Mouse (Mus musculus): Measurements from ENCODE around the gene Slain2. TPM values are rescaled to one million over a fixed set of nuclear protein-coding genes. Genes with fewer than 3 reads are reported as not detected.
"Not testable (repeated sequence)": the region's sequence is repeated elsewhere in the genome, so short reads cannot be mapped to it uniquely, and the experiment has no call there.

Gene Slain2
- polyA plus RNA-seq, 1 experiment from 2014 or later: 15.2 TPM

DNA sequence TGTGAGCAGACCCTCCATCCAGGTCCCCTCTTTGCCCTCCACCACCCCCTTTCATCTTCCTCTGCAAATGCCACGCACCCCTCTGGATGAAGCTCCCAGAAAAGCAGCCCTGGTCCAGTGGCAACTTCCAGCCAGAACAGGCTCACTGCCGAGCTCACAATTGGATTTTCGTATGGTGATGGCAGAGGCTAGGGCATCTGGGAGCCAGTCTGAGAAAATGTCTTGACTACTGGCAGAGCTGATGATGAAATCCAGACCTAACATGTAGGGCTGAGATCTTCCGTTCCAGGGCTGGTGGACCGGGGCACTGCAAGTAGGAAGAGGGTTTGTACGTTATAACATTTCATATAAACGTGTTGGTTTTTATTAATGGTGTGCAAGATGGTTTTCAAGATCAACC lies 73.7 kb downstream of the Slain2 start:
- no peaks in the 10 kb centered on the region for H3K9me3 ChIP-seq (replicated peaks; ENCODE audit: control insufficient read depth, low read length, poor library complexity, severe bottlenecking)
- H3K27me3 ChIP-seq (ENCODE audit: control insufficient read depth, insufficient read depth, low read depth, low read length): no peaks in the 10 kb centered on the region
- no peak overlapping the region for H3K4me2 ChIP-seq (ENCODE audit: low read length)
- no peak overlapping the region for H3K4me3 ChIP-seq (ENCODE audit: low read depth, low read length)
- no peak overlapping the region for H3K9ac ChIP-seq (ENCODE audit: low read depth, low read length)
- H3K36me3 ChIP-seq (ENCODE audit: control insufficient read depth, insufficient read depth, low read length): no peaks in the 10 kb centered on the region
- H3K4me1 ChIP-seq (ENCODE audit: control insufficient read depth, insufficient read depth, low read length): no peaks in the 10 kb centered on the region
- H3K27ac ChIP-seq (ENCODE audit: low read length): no peak overlapping the region
- 91% methylated on average over 7 of the region's 7 CpGs for WGBS
- no peak for ATAC-seq

DNA sequence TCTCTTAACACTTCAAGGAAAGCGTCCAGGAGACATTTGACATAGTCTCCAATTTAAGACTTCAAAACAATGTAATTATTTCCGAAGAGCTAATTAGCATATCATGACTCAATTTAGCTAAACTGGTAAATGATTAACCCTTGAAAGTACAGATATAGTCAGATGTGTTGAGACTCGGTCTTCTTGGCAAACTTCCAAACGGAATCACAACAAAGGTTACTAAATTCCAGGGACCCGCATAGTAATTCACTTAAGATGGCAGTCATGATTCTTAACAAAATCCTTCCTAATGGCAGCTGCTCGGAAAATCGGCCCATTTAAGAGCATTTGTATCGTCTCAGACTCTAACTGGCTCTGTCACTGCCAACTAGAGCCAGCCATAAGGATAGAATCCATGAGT lies 75.7 kb downstream of the Slain2 start:
- Histone ChIP-seq H3K4me1 (ENCODE audit: control insufficient read depth, insufficient read depth, low read length) (peaks cover 5% of the 10 kb centered on the region; the same call in 1 of the 2 replicates), H3K27me3 (ENCODE audit: control insufficient read depth, insufficient read depth, low read depth, low read length) (no peaks in the 10 kb centered on the region), H3K27ac (ENCODE audit: low read length) (no peak overlapping the region), H3K9ac (ENCODE audit: low read depth, low read length) (no peak overlapping the region), H3K36me3 (ENCODE audit: control insufficient read depth, insufficient read depth, low read length) (no peaks in the 10 kb centered on the region), H3K4me3 (ENCODE audit: low read depth, low read length) (no peak overlapping the region), H3K4me2 (ENCODE audit: low read length) (no peak overlapping the region), H3K9me3 (replicated peaks; ENCODE audit: control insufficient read depth, low read length, poor library complexity, severe bottlenecking) (no peaks in the 10 kb centered on the region)
- no peak for ATAC-seq
- WGBS: 56% methylated on average over 8 of the region's 8 CpGs

DNA sequence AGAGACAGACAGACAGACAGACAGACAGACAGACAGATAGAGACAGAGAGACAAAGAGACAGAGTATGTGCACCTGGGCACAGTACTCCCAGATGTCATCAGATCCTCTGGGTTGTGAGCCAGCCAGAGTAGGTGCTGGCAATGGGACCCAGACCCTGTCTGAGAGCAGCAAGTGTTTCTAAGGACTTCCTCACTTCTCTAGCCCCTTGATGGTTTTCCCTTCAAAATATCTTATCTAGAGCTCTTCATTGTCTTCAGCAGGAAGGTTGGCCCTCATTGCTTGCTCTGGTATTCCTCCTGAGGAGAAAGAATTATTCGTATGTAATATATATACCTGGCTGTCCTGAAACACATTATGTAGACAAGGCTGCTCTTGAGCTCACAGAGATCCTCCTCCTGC lies 78.4 kb downstream of the Slain2 start:
- Histone ChIP-seq H3K4me1 (ENCODE audit: control insufficient read depth, insufficient read depth, low read length) (peaks cover 9% of the 10 kb centered on the region; the same call in 1 of the 2 replicates), H3K4me3 (ENCODE audit: low read depth, low read length) (no peak overlapping the region), H3K9me3 (replicated peaks; ENCODE audit: control insufficient read depth, low read length, poor library complexity, severe bottlenecking) (no peaks in the 10 kb centered on the region), H3K27me3 (ENCODE audit: control insufficient read depth, insufficient read depth, low read depth, low read length) (no peaks in the 10 kb centered on the region), H3K4me2 (ENCODE audit: low read length) (no peak overlapping the region), H3K36me3 (ENCODE audit: control insufficient read depth, insufficient read depth, low read length) (no peaks in the 10 kb centered on the region), H3K9ac (ENCODE audit: low read depth, low read length) (no peak overlapping the region), H3K27ac (ENCODE audit: low read length) (no peak overlapping the region)
- no peak for ATAC-seq
- WGBS: 97% methylated on average over 1 of the region's 1 CpGs

DNA sequence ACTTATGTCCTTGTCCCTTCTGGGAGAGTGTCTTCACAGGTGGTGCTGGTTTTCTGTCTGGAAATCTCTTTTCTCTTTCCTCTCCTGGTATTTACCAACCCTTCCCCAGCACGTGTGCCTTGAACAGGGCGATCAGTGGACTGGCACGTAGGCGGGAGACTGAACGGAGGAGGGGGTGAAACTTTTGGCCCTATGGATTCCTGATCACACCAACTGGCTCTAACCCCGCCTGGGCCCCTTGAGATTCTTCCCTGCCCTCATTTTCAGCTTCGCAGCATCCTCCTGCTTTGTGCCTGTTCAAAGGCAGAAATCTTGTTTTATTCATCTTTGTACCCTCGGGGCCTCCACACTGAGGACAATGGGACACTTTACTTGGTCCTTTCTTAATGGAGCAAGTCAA lies 80.3 kb downstream of the Slain2 start:
- Histone ChIP-seq H3K4me1 (ENCODE audit: control insufficient read depth, insufficient read depth, low read length) (peaks cover 9% of the 10 kb centered on the region; the same call in 1 of the 2 replicates), H3K9ac (ENCODE audit: low read depth, low read length) (no peak overlapping the region), H3K4me2 (ENCODE audit: low read length) (no peak overlapping the region), H3K27ac (ENCODE audit: low read length) (no peak overlapping the region), H3K36me3 (ENCODE audit: control insufficient read depth, insufficient read depth, low read length) (no peaks in the 10 kb centered on the region), H3K4me3 (ENCODE audit: low read depth, low read length) (no peak overlapping the region), H3K9me3 (replicated peaks; ENCODE audit: control insufficient read depth, low read length, poor library complexity, severe bottlenecking) (no peaks in the 10 kb centered on the region), H3K27me3 (ENCODE audit: control insufficient read depth, insufficient read depth, low read depth, low read length) (no peaks in the 10 kb centered on the region)
- 19% methylated on average over 8 of the region's 8 CpGs for WGBS
- ATAC-seq: no peak

DNA sequence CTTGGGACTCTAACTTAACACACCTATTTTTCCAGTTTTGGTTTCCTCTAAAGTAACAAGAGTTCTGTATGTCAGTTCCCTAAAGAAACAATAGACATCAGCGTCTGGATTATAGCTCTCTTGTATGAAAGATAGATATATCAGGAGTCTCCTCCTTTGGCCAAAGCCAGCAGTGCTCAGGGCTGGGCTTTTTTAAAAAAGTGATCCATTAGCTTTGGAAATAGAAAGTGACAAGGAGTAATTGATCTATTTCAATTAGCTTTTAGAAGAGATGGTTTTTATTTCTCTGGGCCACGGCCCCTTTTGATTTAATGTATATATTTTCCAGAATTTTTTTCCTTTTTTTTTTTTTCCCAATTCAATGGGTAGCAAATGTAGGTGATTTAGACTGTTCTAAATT lies 80.8 kb downstream of the Slain2 start:
- ATAC-seq: no peak
- H3K4me3 ChIP-seq (ENCODE audit: low read depth, low read length): no peak overlapping the region
- no peaks in the 10 kb centered on the region for H3K27me3 ChIP-seq (ENCODE audit: control insufficient read depth, insufficient read depth, low read depth, low read length)
- no peaks in the 10 kb centered on the region for H3K9me3 ChIP-seq (replicated peaks; ENCODE audit: control insufficient read depth, low read length, poor library complexity, severe bottlenecking)
- WGBS: 62% methylated on average over 2 of the region's 2 CpGs
- no peak overlapping the region for H3K4me2 ChIP-seq (ENCODE audit: low read length)
- no peak overlapping the region for H3K9ac ChIP-seq (ENCODE audit: low read depth, low read length)
- no peak overlapping the region for H3K27ac ChIP-seq (ENCODE audit: low read length)
- H3K4me1 ChIP-seq (ENCODE audit: control insufficient read depth, insufficient read depth, low read length): peaks cover 9% of the 10 kb centered on the region; the same call in 1 of the 2 replicates
- no peaks in the 10 kb centered on the region for H3K36me3 ChIP-seq (ENCODE audit: control insufficient read depth, insufficient read depth, low read length)

DNA sequence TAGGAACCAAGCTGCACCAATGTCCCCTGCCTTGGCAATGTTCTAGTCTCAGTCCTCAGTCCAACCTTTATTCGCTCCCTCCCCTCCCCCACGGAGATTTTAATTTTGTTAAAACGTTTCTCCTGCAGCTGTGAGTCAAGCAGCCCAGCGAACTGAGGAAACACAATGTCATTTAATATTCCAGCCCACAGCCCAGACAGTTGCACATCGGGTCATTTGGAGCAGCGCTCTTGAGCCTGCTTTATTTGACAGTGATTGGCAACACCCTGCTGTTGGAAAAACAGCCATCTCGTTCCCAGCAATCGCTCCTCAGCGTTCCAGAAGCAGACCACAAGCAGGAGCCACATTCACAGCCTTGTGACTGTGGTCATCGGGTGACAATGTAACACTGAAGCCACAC lies 81.3 kb downstream of the Slain2 start:
- Histone ChIP-seq H3K36me3 (ENCODE audit: control insufficient read depth, insufficient read depth, low read length) (no peaks in the 10 kb centered on the region), H3K4me1 (ENCODE audit: control insufficient read depth, insufficient read depth, low read length) (peaks cover 9% of the 10 kb centered on the region; the same call in 1 of the 2 replicates), H3K27ac (ENCODE audit: low read length) (no peak overlapping the region), H3K4me2 (ENCODE audit: low read length) (0 out of 2 replicates have a peak overlapping the region, but pooled peaks have one; percentile 6), H3K27me3 (ENCODE audit: control insufficient read depth, insufficient read depth, low read depth, low read length) (no peaks in the 10 kb centered on the region), H3K9me3 (replicated peaks; ENCODE audit: control insufficient read depth, low read length, poor library complexity, severe bottlenecking) (no peaks in the 10 kb centered on the region), H3K9ac (ENCODE audit: low read depth, low read length) (no peak overlapping the region), H3K4me3 (ENCODE audit: low read depth, low read length) (no peak overlapping the region)
- WGBS: 15% methylated on average over 10 of the region's 10 CpGs
- ATAC-seq: no peak

DNA sequence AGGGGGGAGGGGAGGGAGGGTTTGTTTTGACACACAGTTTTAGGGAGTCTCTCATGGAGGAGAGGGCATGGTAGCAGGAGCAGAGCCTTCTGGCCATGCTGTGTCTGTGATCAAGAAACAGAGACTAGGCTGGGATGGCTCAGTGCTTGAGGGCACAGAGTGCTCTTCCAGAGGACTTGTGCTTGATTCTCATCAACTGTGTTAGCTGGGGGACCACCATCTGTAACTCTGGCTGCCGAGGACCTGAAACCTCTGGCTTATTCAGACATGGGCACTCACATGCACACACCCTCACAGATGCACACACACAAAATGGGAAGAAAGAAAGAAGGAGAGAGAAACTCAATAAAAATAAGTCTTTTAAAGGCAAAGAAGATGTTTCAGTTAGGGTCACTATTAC lies 84.4 kb downstream of the Slain2 start:
- H3K4me2 ChIP-seq (ENCODE audit: low read length); H3K36me3 ChIP-seq (ENCODE audit: control insufficient read depth, insufficient read depth, low read length); H3K27me3 ChIP-seq (ENCODE audit: control insufficient read depth, insufficient read depth, low read depth, low read length); H3K27ac ChIP-seq (ENCODE audit: low read length); H3K4me1 ChIP-seq (ENCODE audit: control insufficient read depth, insufficient read depth, low read length); H3K4me3 ChIP-seq (ENCODE audit: low read depth, low read length); ATAC-seq; H3K9ac ChIP-seq (ENCODE audit: low read depth, low read length); H3K9me3 ChIP-seq (replicated peaks; ENCODE audit: control insufficient read depth, low read length, poor library complexity, severe bottlenecking): not testable (repeated sequence)
- WGBS: 84% methylated on average over 1 of the region's 1 CpGs

DNA sequence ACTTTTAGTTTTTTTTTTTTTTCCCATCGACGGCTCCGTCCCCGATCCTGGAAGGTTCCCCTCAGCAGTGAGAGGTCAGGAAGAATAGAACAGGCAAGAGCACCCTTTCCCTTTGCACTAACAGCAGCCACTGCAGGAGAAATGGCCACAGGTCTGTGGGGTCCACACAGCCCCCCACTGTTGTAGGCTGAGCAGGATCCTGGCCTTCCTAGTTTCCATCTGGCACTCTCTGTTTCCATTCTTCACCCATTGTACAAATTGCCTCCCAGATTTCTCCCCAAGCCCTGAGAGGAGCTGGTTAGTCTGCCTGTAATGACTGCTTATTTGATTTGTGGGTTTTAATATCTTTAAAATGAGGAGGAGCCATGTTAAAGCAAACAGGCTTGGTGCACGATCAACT lies 89.9 kb downstream of the Slain2 start:
- no peak overlapping the region for H3K27ac ChIP-seq (ENCODE audit: low read length)
- no peak for ATAC-seq
- no peaks in the 10 kb centered on the region for H3K9me3 ChIP-seq (replicated peaks; ENCODE audit: control insufficient read depth, low read length, poor library complexity, severe bottlenecking)
- 87% methylated on average over 5 of the region's 5 CpGs for WGBS
- no peaks in the 10 kb centered on the region for H3K36me3 ChIP-seq (ENCODE audit: control insufficient read depth, insufficient read depth, low read length)
- 0 out of 2 replicates have a peak, but pooled peaks cover 2% of the 10 kb centered on the region for H3K4me1 ChIP-seq (ENCODE audit: control insufficient read depth, insufficient read depth, low read length)
- no peaks in the 10 kb centered on the region for H3K27me3 ChIP-seq (ENCODE audit: control insufficient read depth, insufficient read depth, low read depth, low read length)
- H3K9ac ChIP-seq (ENCODE audit: low read depth, low read length): no peak overlapping the region
- H3K4me2 ChIP-seq (ENCODE audit: low read length): no peak overlapping the region
- no peak overlapping the region for H3K4me3 ChIP-seq (ENCODE audit: low read depth, low read length)

DNA sequence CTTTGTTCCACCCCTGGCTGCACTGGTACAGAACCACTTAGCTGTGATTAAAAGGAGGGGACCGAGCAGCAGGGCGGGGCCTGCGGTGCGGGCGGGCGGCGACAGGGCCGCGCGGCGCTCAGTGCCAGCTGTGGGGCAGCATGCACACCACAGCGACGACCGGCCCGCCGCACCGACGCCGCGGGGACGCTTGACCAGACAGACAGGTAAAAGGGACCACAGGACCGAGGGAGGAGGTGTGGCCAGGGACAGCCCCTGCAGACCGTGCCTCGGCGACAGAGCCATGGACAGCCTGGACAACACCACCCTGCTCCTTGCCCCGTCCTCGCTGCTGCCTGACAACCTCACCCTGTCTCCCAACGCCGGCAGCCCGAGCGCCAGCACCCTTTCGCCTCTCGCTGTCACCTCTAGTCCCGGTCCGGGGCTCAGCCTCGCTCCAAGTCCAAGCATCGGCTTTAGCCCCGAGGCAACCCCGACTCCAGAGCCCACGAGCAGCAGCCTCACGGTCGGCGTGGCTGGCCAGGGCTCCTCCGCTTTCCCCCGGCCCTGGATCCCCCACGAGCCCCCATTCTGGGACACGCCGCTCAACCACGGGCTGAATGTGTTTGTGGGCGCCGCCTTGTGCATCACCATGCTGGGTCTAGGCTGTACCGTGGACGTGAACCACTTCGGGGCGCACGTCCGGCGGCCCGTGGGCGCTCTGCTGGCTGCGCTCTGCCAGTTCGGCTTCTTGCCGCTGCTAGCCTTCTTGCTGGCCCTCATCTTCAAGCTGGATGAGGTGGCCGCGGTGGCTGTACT lies 92.9 kb downstream of the Slain2 start, which contains the start of gene Slc10a4:
TSS of gene Slc10a4 (plus strand) at position 100 of the 798 bp plus-strand sequence.
- no peak within 1 kb of the TSS for H3K27ac ChIP-seq (ENCODE audit: low read length)
- H3K4me2 ChIP-seq (ENCODE audit: low read length): peak within 1 kb of the TSS; percentile 66
- no peaks in the 10 kb centered on the region for H3K27me3 ChIP-seq (ENCODE audit: control insufficient read depth, insufficient read depth, low read depth, low read length)
- no peaks in the 10 kb centered on the region for H3K9me3 ChIP-seq (replicated peaks; ENCODE audit: control insufficient read depth, low read length, poor library complexity, severe bottlenecking)
- peak within 1 kb of the TSS; percentile 67 for H3K9ac ChIP-seq (ENCODE audit: low read depth, low read length)
- H3K4me3 ChIP-seq (ENCODE audit: low read depth, low read length): peak within 1 kb of the TSS; percentile 48
- 0 out of 2 replicates have a peak, but pooled peaks cover 2% of the 10 kb centered on the region for H3K4me1 ChIP-seq (ENCODE audit: control insufficient read depth, insufficient read depth, low read length)
- 5% methylated on average over 65 of the region's 65 CpGs for WGBS
- no peaks in the 10 kb centered on the region for H3K36me3 ChIP-seq (ENCODE audit: control insufficient read depth, insufficient read depth, low read length)
- ATAC-seq: peak; percentile 90

Data from midbrain, embryonic 16.5 days (tissue).